Mouse (Mus musculus): ENCODE measurements around the gene Dmrta2. TPM values are rescaled to one million over a fixed set of nuclear protein-coding genes. Genes with fewer than 3 reads are reported as not detected.

The Dmrta2 gene
- polyA plus RNA-seq, 1 experiment from 2014 or later = 2.0 TPM

- Histone ChIP-seq H3K27ac (no peak overlapping the region), H3K4me2 (replicated peaks) (no peak overlapping the region), H3K4me1 (replicated peaks) (no peaks in the 10 kb centered on the region), H3K9me3 (no peaks in the 10 kb centered on the region), H3K27me3 (peaks cover 95% of the 10 kb centered on the region), H3K4me3 (replicated peaks) (no peak overlapping the region), H3K36me3 (no peaks in the 10 kb centered on the region), H3K9ac (replicated peaks) (no peak overlapping the region)
- WGBS = 39% methylated on average over 6 of the region's 6 CpGs
- no peak for ATAC-seq
Measured at GRCm38 (mm10) chr4:109989213-109989612, 11.4 kb downstream of the Dmrta2 start.

GRCm38 (mm10) chr4:110006044-110006443, 28.2 kb downstream of the Dmrta2 start:
- H3K36me3 ChIP-seq = no peaks in the 10 kb centered on the region
- ATAC-seq = no peak
- 93% methylated on average over 1 of the region's 1 CpGs for WGBS

GRCm38 (mm10) chr4:110019145-110019544, 41.3 kb downstream of the Dmrta2 start:
- H3K4me1 ChIP-seq (replicated peaks) = 0 out of 2 replicates have a peak, but pooled peaks cover 9% of the 10 kb centered on the region
- H3K27me3 ChIP-seq = peaks cover 53% of the 10 kb centered on the region
- no peak overlapping the region for H3K4me3 ChIP-seq (replicated peaks)
- WGBS = 53% methylated on average over 9 of the region's 9 CpGs
- H3K9ac ChIP-seq (replicated peaks) = no peak overlapping the region
- H3K27ac ChIP-seq = no peak overlapping the region
- no peak for ATAC-seq
- H3K36me3 ChIP-seq = no peaks in the 10 kb centered on the region
- H3K9me3 ChIP-seq = no peaks in the 10 kb centered on the region
- H3K4me2 ChIP-seq (replicated peaks) = no peak overlapping the region

More at GRCm38 (mm10) chr4:110006044-110006443, 28.2 kb downstream of the Dmrta2 start:
- H3K4me2 ChIP-seq (replicated peaks) = no peak overlapping the region
- H3K4me1 ChIP-seq (replicated peaks) = no peaks in the 10 kb centered on the region
- H3K4me3 ChIP-seq (replicated peaks) = no peak overlapping the region
- H3K27me3 ChIP-seq = no peaks in the 10 kb centered on the region
- H3K27ac ChIP-seq = no peak overlapping the region
- no peak overlapping the region for H3K9ac ChIP-seq (replicated peaks)
- H3K9me3 ChIP-seq = no peaks in the 10 kb centered on the region

GRCm38 (mm10) chr4:110020255-110020654, 42.4 kb downstream of the Dmrta2 start:
- ATAC-seq = peak; percentile 63
- peak overlapping the region; percentile 28; the same call in 1 of the 2 replicates for H3K9ac ChIP-seq (replicated peaks)
- H3K4me2 ChIP-seq (replicated peaks) = peak overlapping the region; percentile 48
- H3K4me3 ChIP-seq (replicated peaks) = 0 out of 2 replicates have a peak overlapping the region, but pooled peaks have one; percentile 24
- H3K36me3 ChIP-seq = no peaks in the 10 kb centered on the region
- 0 out of 2 replicates have a peak, but pooled peaks cover 9% of the 10 kb centered on the region for H3K4me1 ChIP-seq (replicated peaks)
- peaks cover 53% of the 10 kb centered on the region for H3K27me3 ChIP-seq
- no peak overlapping the region for H3K27ac ChIP-seq
- H3K9me3 ChIP-seq = no peaks in the 10 kb centered on the region
- 13% methylated on average over 12 of the region's 12 CpGs for WGBS

- no peaks in the 10 kb centered on the region for H3K36me3 ChIP-seq
- no peak overlapping the region for H3K9ac ChIP-seq (replicated peaks)
- peaks cover 53% of the 10 kb centered on the region for H3K27me3 ChIP-seq
- no peak overlapping the region for H3K27ac ChIP-seq
- H3K4me3 ChIP-seq (replicated peaks) = no peak overlapping the region
- no peaks in the 10 kb centered on the region for H3K9me3 ChIP-seq
- peak; percentile 53 for ATAC-seq
- 0 out of 2 replicates have a peak, but pooled peaks cover 9% of the 10 kb centered on the region for H3K4me1 ChIP-seq (replicated peaks)
- 16% methylated on average over 25 of the region's 25 CpGs for WGBS
- peak overlapping the region; percentile 34 for H3K4me2 ChIP-seq (replicated peaks)
Measured at GRCm38 (mm10) chr4:110021956-110022625, 44.2 kb downstream of the Dmrta2 start.

- H3K27ac ChIP-seq = no peak overlapping the region
- H3K4me2 ChIP-seq (replicated peaks) = no peak overlapping the region
- H3K4me3 ChIP-seq (replicated peaks) = no peak overlapping the region
- WGBS = 62% methylated on average over 6 of the region's 6 CpGs
- no peaks in the 10 kb centered on the region for H3K36me3 ChIP-seq
- H3K9me3 ChIP-seq = no peaks in the 10 kb centered on the region
- peak; percentile 81 for ATAC-seq
- H3K4me1 ChIP-seq (replicated peaks) = no peaks in the 10 kb centered on the region
- peaks cover 3% of the 10 kb centered on the region for H3K27me3 ChIP-seq
- no peak overlapping the region for H3K9ac ChIP-seq (replicated peaks)
Measured at GRCm38 (mm10) chr4:110028461-110029188, 50.8 kb downstream of the Dmrta2 start.

GRCm38 (mm10) chr4:110029446-110029845, 51.6 kb downstream of the Dmrta2 start:
- Histone ChIP-seq H3K4me3 (replicated peaks) (no peak overlapping the region), H3K27ac (no peak overlapping the region), H3K27me3 (peaks cover 2% of the 10 kb centered on the region; the same call in 1 of the 2 replicates), H3K4me1 (replicated peaks) (no peaks in the 10 kb centered on the region), H3K4me2 (replicated peaks) (no peak overlapping the region), H3K9ac (replicated peaks) (no peak overlapping the region), H3K36me3 (no peaks in the 10 kb centered on the region), H3K9me3 (no peaks in the 10 kb centered on the region)
- WGBS = 92% methylated on average over 1 of the region's 1 CpGs
- no peak for ATAC-seq

Data from midbrain, embryonic 13.5 days (tissue).